Mouse (Mus musculus): ENCODE data around the gene Daglb. TPM values are rescaled to one million over a fixed set of nuclear protein-coding genes. Genes with fewer than 3 reads are reported as not detected.

The Daglb gene
- polyA plus RNA-seq, 1 experiment from 2014 or later, result 8.4 TPM

GRCm38 (mm10) chr5:143465156-143466085, 1.0 kb downstream of the Daglb start:
- H3K4me1 ChIP-seq (replicated peaks; ENCODE audit: control insufficient read depth, insufficient read depth, low read length), result peaks cover 6% of the 10 kb centered on the region; the same call in 1 of the 2 replicates
- H3K9ac ChIP-seq (ENCODE audit: low read length), result peak overlapping the region; percentile 74
- WGBS, result 27% methylated on average over 23 of the region's 23 CpGs
- no peak overlapping the region for H3K27ac ChIP-seq (ENCODE audit: low read length)
- no peak for ATAC-seq (ENCODE audit: low read depth)
- no peaks in the 10 kb centered on the region for H3K27me3 ChIP-seq (ENCODE audit: control insufficient read depth, insufficient read depth, low read depth, low read length)
- H3K4me3 ChIP-seq (ENCODE audit: low read length), result peak overlapping the region; percentile 73
- H3K36me3 ChIP-seq (ENCODE audit: control insufficient read depth, insufficient read depth, low read length), result no peaks in the 10 kb centered on the region
- no peaks in the 10 kb centered on the region for H3K9me3 ChIP-seq (ENCODE audit: control insufficient read depth, low read length)
- H3K4me2 ChIP-seq (ENCODE audit: low read depth, low read length), result peak overlapping the region; percentile 95

GRCm38 (mm10) chr5:143466891-143467669, 2.7 kb downstream of the Daglb start:
- H3K27me3 ChIP-seq (ENCODE audit: control insufficient read depth, insufficient read depth, low read depth, low read length), result no peaks in the 10 kb centered on the region
- no peaks in the 10 kb centered on the region for H3K9me3 ChIP-seq (ENCODE audit: control insufficient read depth, low read length)
- H3K4me3 ChIP-seq (ENCODE audit: low read length), result no peak overlapping the region
- no peak overlapping the region for H3K27ac ChIP-seq (ENCODE audit: low read length)
- H3K9ac ChIP-seq (ENCODE audit: low read length), result no peak overlapping the region
- ATAC-seq (ENCODE audit: low read depth), result no peak
- 89% methylated on average over 23 of the region's 23 CpGs for WGBS
- no peaks in the 10 kb centered on the region for H3K36me3 ChIP-seq (ENCODE audit: control insufficient read depth, insufficient read depth, low read length)
- peaks cover 6% of the 10 kb centered on the region for H3K4me1 ChIP-seq (replicated peaks; ENCODE audit: control insufficient read depth, insufficient read depth, low read length)
- H3K4me2 ChIP-seq (ENCODE audit: low read depth, low read length), result no peak overlapping the region

GRCm38 (mm10) chr5:143467931-143468330, 3.5 kb downstream of the Daglb start:
- H3K9ac ChIP-seq (ENCODE audit: low read length), result no peak overlapping the region
- H3K36me3 ChIP-seq (ENCODE audit: control insufficient read depth, insufficient read depth, low read length), result peaks cover under 1% of the 10 kb centered on the region; the same call in 1 of the 2 replicates
- ATAC-seq (ENCODE audit: low read depth), result no peak
- peaks cover 6% of the 10 kb centered on the region for H3K4me1 ChIP-seq (replicated peaks; ENCODE audit: control insufficient read depth, insufficient read depth, low read length)
- H3K9me3 ChIP-seq (ENCODE audit: control insufficient read depth, low read length), result no peaks in the 10 kb centered on the region
- H3K27me3 ChIP-seq (ENCODE audit: control insufficient read depth, insufficient read depth, low read depth, low read length), result no peaks in the 10 kb centered on the region
- no peak overlapping the region for H3K4me2 ChIP-seq (ENCODE audit: low read depth, low read length)
- WGBS, result 89% methylated on average over 6 of the region's 6 CpGs
- H3K4me3 ChIP-seq (ENCODE audit: low read length), result no peak overlapping the region
- no peak overlapping the region for H3K27ac ChIP-seq (ENCODE audit: low read length)

GRCm38 (mm10) chr5:143469628-143470027, 5.2 kb downstream of the Daglb start:
- Histone ChIP-seq H3K4me2 (ENCODE audit: low read depth, low read length) (no peak overlapping the region), H3K4me1 (replicated peaks; ENCODE audit: control insufficient read depth, insufficient read depth, low read length) (peaks cover 6% of the 10 kb centered on the region), H3K9ac (ENCODE audit: low read length) (no peak overlapping the region), H3K36me3 (ENCODE audit: control insufficient read depth, insufficient read depth, low read length) (peaks cover 4% of the 10 kb centered on the region), H3K27me3 (ENCODE audit: control insufficient read depth, insufficient read depth, low read depth, low read length) (no peaks in the 10 kb centered on the region), H3K9me3 (ENCODE audit: control insufficient read depth, low read length) (no peaks in the 10 kb centered on the region), H3K4me3 (ENCODE audit: low read length) (no peak overlapping the region), H3K27ac (ENCODE audit: low read length) (no peak overlapping the region)
- 90% methylated on average over 8 of the region's 8 CpGs for WGBS
- ATAC-seq (ENCODE audit: low read depth), result no peak

- 54% methylated on average over 15 of the region's 15 CpGs for WGBS
- H3K4me1 ChIP-seq (replicated peaks; ENCODE audit: control insufficient read depth, insufficient read depth, low read length), result no peaks in the 10 kb centered on the region; the same call in 1 of the 2 replicates
- no peaks in the 10 kb centered on the region for H3K9me3 ChIP-seq (ENCODE audit: control insufficient read depth, low read length)
- H3K27me3 ChIP-seq (ENCODE audit: control insufficient read depth, insufficient read depth, low read depth, low read length), result no peaks in the 10 kb centered on the region
- ATAC-seq (ENCODE audit: low read depth), result peak; percentile 79
- H3K36me3 ChIP-seq (ENCODE audit: control insufficient read depth, insufficient read depth, low read length), result peaks cover 6% of the 10 kb centered on the region
- H3K4me3 ChIP-seq (ENCODE audit: low read length), result no peak overlapping the region
- H3K4me2 ChIP-seq (ENCODE audit: low read depth, low read length), result no peak overlapping the region
- H3K9ac ChIP-seq (ENCODE audit: low read length), result no peak overlapping the region
- H3K27ac ChIP-seq (ENCODE audit: low read length), result peak overlapping the region; percentile 71
Measured at GRCm38 (mm10) chr5:143470421-143471164, 6.2 kb downstream of the Daglb start.

- Histone ChIP-seq H3K9ac (ENCODE audit: low read length) (no peak overlapping the region), H3K9me3 (ENCODE audit: control insufficient read depth, low read length) (no peaks in the 10 kb centered on the region), H3K4me1 (replicated peaks; ENCODE audit: control insufficient read depth, insufficient read depth, low read length) (no peaks in the 10 kb centered on the region; the same call in 1 of the 2 replicates), H3K36me3 (ENCODE audit: control insufficient read depth, insufficient read depth, low read length) (peaks cover 6% of the 10 kb centered on the region), H3K27me3 (ENCODE audit: control insufficient read depth, insufficient read depth, low read depth, low read length) (no peaks in the 10 kb centered on the region), H3K4me3 (ENCODE audit: low read length) (no peak overlapping the region), H3K4me2 (ENCODE audit: low read depth, low read length) (no peak overlapping the region), H3K27ac (ENCODE audit: low read length) (peak overlapping the region; percentile 52; the same call in 1 of the 2 replicates)
- 81% methylated on average over 3 of the region's 3 CpGs for WGBS
- peak; percentile 19; the same call in 1 of the 2 replicates for ATAC-seq (ENCODE audit: low read depth)
Measured at GRCm38 (mm10) chr5:143471165-143471546, 6.8 kb downstream of the Daglb start.

- H3K27me3 ChIP-seq (ENCODE audit: control insufficient read depth, insufficient read depth, low read depth, low read length), result no peaks in the 10 kb centered on the region
- H3K4me3 ChIP-seq (ENCODE audit: low read length), result no peak overlapping the region
Measured at GRCm38 (mm10) chr5:143471953-143472618, 7.7 kb downstream of the Daglb start.

GRCm38 (mm10) chr5:143475153-143475844, 10.9 kb downstream of the Daglb start:
- Histone ChIP-seq H3K36me3 (ENCODE audit: control insufficient read depth, insufficient read depth, low read length) (peaks cover 6% of the 10 kb centered on the region), H3K9ac (ENCODE audit: low read length) (no peak overlapping the region), H3K4me1 (replicated peaks; ENCODE audit: control insufficient read depth, insufficient read depth, low read length) (no peaks in the 10 kb centered on the region; the same call in 1 of the 2 replicates), H3K4me2 (ENCODE audit: low read depth, low read length) (no peak overlapping the region), H3K9me3 (ENCODE audit: control insufficient read depth, low read length) (no peaks in the 10 kb centered on the region), H3K27me3 (ENCODE audit: control insufficient read depth, insufficient read depth, low read depth, low read length) (no peaks in the 10 kb centered on the region), H3K4me3 (ENCODE audit: low read length) (no peak overlapping the region), H3K27ac (ENCODE audit: low read length) (no peak overlapping the region)
- 87% methylated on average over 20 of the region's 20 CpGs for WGBS
- ATAC-seq (ENCODE audit: low read depth), result 0 out of 2 replicates have a peak, but pooled peaks have one; percentile 27

More at GRCm38 (mm10) chr5:143471953-143472618, 7.7 kb downstream of the Daglb start:
- no peaks in the 10 kb centered on the region; the same call in 1 of the 2 replicates for H3K4me1 ChIP-seq (replicated peaks; ENCODE audit: control insufficient read depth, insufficient read depth, low read length)
- ATAC-seq (ENCODE audit: low read depth), result no peak
- H3K36me3 ChIP-seq (ENCODE audit: control insufficient read depth, insufficient read depth, low read length), result peaks cover 6% of the 10 kb centered on the region
- no peak overlapping the region for H3K4me2 ChIP-seq (ENCODE audit: low read depth, low read length)
- H3K9me3 ChIP-seq (ENCODE audit: control insufficient read depth, low read length), result no peaks in the 10 kb centered on the region
- WGBS, result 79% methylated on average over 9 of the region's 9 CpGs
- no peak overlapping the region for H3K9ac ChIP-seq (ENCODE audit: low read length)
- no peak overlapping the region for H3K27ac ChIP-seq (ENCODE audit: low read length)
